Mouse (Mus musculus) MN1 (cell line): ENCODE measurements around the gene Rnf150.

ENCODE experiments used
- DNase-seq: peaks from one replicate; pipeline ENCODE4 v3.0.0-alpha.2; 2016; ENCODE audit warnings: low spot score

Gene Rnf150

GRCm38 (mm10) chr8:82889062-82889720 lies 26.0 kb downstream of the Rnf150 start:
- DNase-seq = no peak

- peak; percentile 76 for DNase-seq
These were observed 31.9 kb downstream of the Rnf150 start for GRCm38 (mm10) chr8:82895091-82895490.

GRCm38 (mm10) chr8:82896796-82897195 lies 33.6 kb downstream of the Rnf150 start:
- DNase-seq = no peak

GRCm38 (mm10) chr8:82897628-82898458 lies 34.7 kb downstream of the Rnf150 start:
- no peak for DNase-seq

- DNase-seq = no peak
These were observed 35.3 kb downstream of the Rnf150 start for GRCm38 (mm10) chr8:82898459-82898841.

- no peak for DNase-seq
These were observed 37.8 kb downstream of the Rnf150 start for GRCm38 (mm10) chr8:82900958-82901357.

- DNase-seq = no peak
These were observed 38.5 kb downstream of the Rnf150 start for GRCm38 (mm10) chr8:82901549-82902138.

- no peak for DNase-seq
These were observed 40.3 kb downstream of the Rnf150 start for GRCm38 (mm10) chr8:82903497-82903896.

GRCm38 (mm10) chr8:82907271-82907670 lies 44.1 kb downstream of the Rnf150 start:
- DNase-seq = no peak

- DNase-seq = no peak
These were observed 48.3 kb downstream of the Rnf150 start for GRCm38 (mm10) chr8:82911436-82911835.

GRCm38 (mm10) chr8:82912282-82912681 lies 49.1 kb downstream of the Rnf150 start:
- DNase-seq = no peak

- DNase-seq = peak; percentile 40
These were observed 51.4 kb downstream of the Rnf150 start for GRCm38 (mm10) chr8:82914543-82914942.

- peak; percentile 40 for DNase-seq
These were observed 53.8 kb downstream of the Rnf150 start for GRCm38 (mm10) chr8:82916851-82917539.

- no peak for DNase-seq
These were observed 54.6 kb downstream of the Rnf150 start for GRCm38 (mm10) chr8:82917540-82918316.

GRCm38 (mm10) chr8:82919676-82920075 lies 56.5 kb downstream of the Rnf150 start:
- DNase-seq = no peak

GRCm38 (mm10) chr8:82920124-82920523 lies 57.0 kb downstream of the Rnf150 start:
- DNase-seq = peak; percentile 19

GRCm38 (mm10) chr8:82925286-82925685 lies 62.1 kb downstream of the Rnf150 start:
- no peak for DNase-seq

- DNase-seq = no peak
These were observed 63.4 kb downstream of the Rnf150 start for GRCm38 (mm10) chr8:82926518-82926917.

- peak; percentile 22 for DNase-seq
These were observed 68.4 kb downstream of the Rnf150 start for GRCm38 (mm10) chr8:82931554-82931953.

GRCm38 (mm10) chr8:82936162-82936561 lies 73.0 kb downstream of the Rnf150 start:
- DNase-seq = no peak

- no peak for DNase-seq
These were observed 73.7 kb downstream of the Rnf150 start for GRCm38 (mm10) chr8:82936866-82937265.

- DNase-seq = peak; percentile 30
These were observed 76.8 kb downstream of the Rnf150 start for GRCm38 (mm10) chr8:82939912-82940311.
